Mouse (Mus musculus) embryonic fibroblast, embryonic 13.5 days (primary cell): Measurements from ENCODE around the gene Sdsl.

Experiments
- CTCF ChIP-seq: IDR thresholded peaks from 2 replicates; pipeline ENCODE4 v1.5.1; 2011; ENCODE audit warnings: mild to moderate bottlenecking, control low read depth, low read length, moderate library complexity, borderline replicate concordance; ENCODE audit not compliant: insufficient read depth
- POLR2A ChIP-seq: IDR thresholded peaks from 2 replicates; pipeline ENCODE4 v1.6.1; 2011; ENCODE audit warnings: low read depth, mild to moderate bottlenecking, control low read depth, low read length, moderate library complexity

DNA sequence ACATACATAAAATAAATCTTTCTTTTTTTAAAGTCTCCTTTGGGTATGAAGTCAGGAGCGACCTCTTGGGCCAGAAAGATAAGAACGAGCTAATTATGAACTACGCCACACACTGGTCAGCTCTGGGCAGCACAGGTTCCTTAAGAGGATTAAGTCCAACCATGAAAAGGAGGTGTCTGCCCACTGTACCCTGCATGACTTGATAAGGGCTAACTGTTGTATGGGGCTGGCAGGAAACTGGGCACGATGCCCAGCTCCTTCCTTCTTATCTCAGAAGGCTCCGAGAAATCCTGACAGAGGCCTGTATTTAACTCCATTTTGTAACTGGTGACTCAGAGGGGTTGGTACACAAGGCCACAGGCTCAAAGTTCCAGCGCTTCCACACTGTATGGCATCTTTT is 6.8 kb downstream of the Sdsl start:
- TF ChIP-seq POLR2A (no peak), CTCF (no peak)
